Mouse (Mus musculus) layer of hippocampus, adult 9-11 months (tissue): ENCODE results near the gene Vmn1r74.
"Not testable (repeated sequence)": the region's sequence is repeated elsewhere in the genome, so short reads cannot be mapped to it uniquely, and the experiment has no call there.

Experiments
- DNase-seq: peaks from one replicate; pipeline ENCODE4 v3.0.0; 2022

The Vmn1r74 gene

GRCm38 (mm10) chr7:11833680-11834079, at the start of gene Vmn1r74:
Vmn1r74 (plus strand) TSS chr7:11833980.
- DNase-seq = no peak

- no peak for DNase-seq
Measured at GRCm38 (mm10) chr7:11813751-11814150, 20.0 kb upstream of the Vmn1r74 start.

- no peak for DNase-seq
Measured at GRCm38 (mm10) chr7:11822166-11822565, 11.6 kb upstream of the Vmn1r74 start.

GRCm38 (mm10) chr7:11823246-11823645, 10.5 kb upstream of the Vmn1r74 start:
- not testable (repeated sequence) for DNase-seq

GRCm38 (mm10) chr7:11874330-11874729, 40.5 kb downstream of the Vmn1r74 start, which contains the start of gene Vmn1r75:
Vmn1r75 (plus strand) TSS chr7:11874630.
- no peak for DNase-seq
